Mouse (Mus musculus): Measurements from ENCODE around the gene Unkl. TPM values are rescaled to one million over a fixed set of nuclear protein-coding genes. Genes with fewer than 3 reads are reported as not detected.
"Not testable (repeated sequence)": the region's sequence is repeated elsewhere in the genome, so short reads cannot be mapped to it uniquely, and the experiment has no call there.

Unkl gene
- polyA plus RNA-seq, 1 experiment from 2014 or later: 6.1 TPM

GRCm38 (mm10) chr17:25224586-25225222, 36.5 kb downstream of the Unkl start:
- Histone ChIP-seq H3K9me3 (replicated peaks; ENCODE audit: control insufficient read depth, low read length) (no peaks in the 10 kb centered on the region), H3K36me3 (ENCODE audit: control insufficient read depth, insufficient read depth) (peaks cover 6% of the 10 kb centered on the region; the same call in 1 of the 2 replicates), H3K27me3 (ENCODE audit: control insufficient read depth, insufficient read depth, low read length) (no peaks in the 10 kb centered on the region), H3K27ac (ENCODE audit: low read length) (peak overlapping the region; percentile 67), H3K4me2 (ENCODE audit: low read depth, low read length) (no peak overlapping the region; the same call in 1 of the 2 replicates), H3K4me3 (ENCODE audit: low read length) (no peak overlapping the region), H3K4me1 (ENCODE audit: control insufficient read depth, insufficient read depth, low read length) (0 out of 2 replicates have a peak, but pooled peaks cover 3% of the 10 kb centered on the region), H3K9ac (ENCODE audit: low read length) (no peak overlapping the region)
- ATAC-seq (replicated peaks; ENCODE audit: extremely low read depth, insufficient read depth, low FRiP score): no peak
- WGBS: 82% methylated on average over 7 of the region's 7 CpGs

GRCm38 (mm10) chr17:25225659-25226058, 37.5 kb downstream of the Unkl start:
- Histone ChIP-seq H3K27me3 (ENCODE audit: control insufficient read depth, insufficient read depth, low read length) (no peaks in the 10 kb centered on the region), H3K27ac (ENCODE audit: low read length) (no peak overlapping the region), H3K4me2 (ENCODE audit: low read depth, low read length) (no peak overlapping the region), H3K9ac (ENCODE audit: low read length) (no peak overlapping the region), H3K4me1 (ENCODE audit: control insufficient read depth, insufficient read depth, low read length) (0 out of 2 replicates have a peak, but pooled peaks cover 3% of the 10 kb centered on the region), H3K4me3 (ENCODE audit: low read length) (no peak overlapping the region), H3K9me3 (replicated peaks; ENCODE audit: control insufficient read depth, low read length) (no peaks in the 10 kb centered on the region), H3K36me3 (ENCODE audit: control insufficient read depth, insufficient read depth) (peaks cover 10% of the 10 kb centered on the region)
- no peak for ATAC-seq (replicated peaks; ENCODE audit: extremely low read depth, insufficient read depth, low FRiP score)
- WGBS: 84% methylated on average over 4 of the region's 4 CpGs

GRCm38 (mm10) chr17:25227991-25228390, 39.8 kb downstream of the Unkl start:
- Histone ChIP-seq H3K4me2 (ENCODE audit: low read depth, low read length) (no peak overlapping the region), H3K27me3 (ENCODE audit: control insufficient read depth, insufficient read depth, low read length) (no peaks in the 10 kb centered on the region), H3K27ac (ENCODE audit: low read length) (no peak overlapping the region), H3K36me3 (ENCODE audit: control insufficient read depth, insufficient read depth) (peaks cover 19% of the 10 kb centered on the region), H3K4me1 (ENCODE audit: control insufficient read depth, insufficient read depth, low read length) (no peaks in the 10 kb centered on the region), H3K4me3 (ENCODE audit: low read length) (no peak overlapping the region), H3K9ac (ENCODE audit: low read length) (no peak overlapping the region), H3K9me3 (replicated peaks; ENCODE audit: control insufficient read depth, low read length) (no peaks in the 10 kb centered on the region)
- 79% methylated on average over 5 of the region's 5 CpGs for WGBS
- ATAC-seq (replicated peaks; ENCODE audit: extremely low read depth, insufficient read depth, low FRiP score): no peak

- H3K36me3 ChIP-seq (ENCODE audit: control insufficient read depth, insufficient read depth): peaks cover 20% of the 10 kb centered on the region
- H3K4me1 ChIP-seq (ENCODE audit: control insufficient read depth, insufficient read depth, low read length); H3K27ac ChIP-seq (ENCODE audit: low read length); H3K9ac ChIP-seq (ENCODE audit: low read length); H3K4me2 ChIP-seq (ENCODE audit: low read depth, low read length); H3K27me3 ChIP-seq (ENCODE audit: control insufficient read depth, insufficient read depth, low read length); H3K9me3 ChIP-seq (replicated peaks; ENCODE audit: control insufficient read depth, low read length); H3K4me3 ChIP-seq (ENCODE audit: low read length): not testable (repeated sequence)
- peak; percentile 62; the same call in 1 of the 2 replicates for ATAC-seq (replicated peaks; ENCODE audit: extremely low read depth, insufficient read depth, low FRiP score)
- 69% methylated on average over 15 of the region's 17 CpGs for WGBS
Observed at GRCm38 (mm10) chr17:25230014-25230655, 41.9 kb downstream of the Unkl start.

- ATAC-seq (replicated peaks; ENCODE audit: extremely low read depth, insufficient read depth, low FRiP score): no peak
- H3K4me1 ChIP-seq (ENCODE audit: control insufficient read depth, insufficient read depth, low read length): no peaks in the 10 kb centered on the region
- 82% methylated on average over 3 of the region's 3 CpGs for WGBS
- H3K9ac ChIP-seq (ENCODE audit: low read length): no peak overlapping the region
- H3K4me3 ChIP-seq (ENCODE audit: low read length): no peak overlapping the region
- no peaks in the 10 kb centered on the region for H3K27me3 ChIP-seq (ENCODE audit: control insufficient read depth, insufficient read depth, low read length)
- H3K4me2 ChIP-seq (ENCODE audit: low read depth, low read length): no peak overlapping the region
- H3K36me3 ChIP-seq (ENCODE audit: control insufficient read depth, insufficient read depth): peaks cover 25% of the 10 kb centered on the region
- H3K27ac ChIP-seq (ENCODE audit: low read length): no peak overlapping the region
- H3K9me3 ChIP-seq (replicated peaks; ENCODE audit: control insufficient read depth, low read length): no peaks in the 10 kb centered on the region
Observed at GRCm38 (mm10) chr17:25230700-25231099, 42.5 kb downstream of the Unkl start.

GRCm38 (mm10) chr17:25231621-25232020, 43.4 kb downstream of the Unkl start:
- not testable (repeated sequence) for H3K9me3 ChIP-seq (replicated peaks; ENCODE audit: control insufficient read depth, low read length); H3K4me1 ChIP-seq (ENCODE audit: control insufficient read depth, insufficient read depth, low read length); H3K27ac ChIP-seq (ENCODE audit: low read length); H3K27me3 ChIP-seq (ENCODE audit: control insufficient read depth, insufficient read depth, low read length); H3K9ac ChIP-seq (ENCODE audit: low read length); H3K4me3 ChIP-seq (ENCODE audit: low read length); H3K4me2 ChIP-seq (ENCODE audit: low read depth, low read length)
- peaks cover 27% of the 10 kb centered on the region for H3K36me3 ChIP-seq (ENCODE audit: control insufficient read depth, insufficient read depth)
- ATAC-seq (replicated peaks; ENCODE audit: extremely low read depth, insufficient read depth, low FRiP score): 0 out of 2 replicates have a peak, but pooled peaks have one; percentile 12
- 94% methylated on average over 5 of the region's 11 CpGs for WGBS

- Histone ChIP-seq H3K36me3 (ENCODE audit: control insufficient read depth, insufficient read depth) (peaks cover 17% of the 10 kb centered on the region), H3K4me1 (ENCODE audit: control insufficient read depth, insufficient read depth, low read length) (peaks cover 6% of the 10 kb centered on the region), H3K9ac (ENCODE audit: low read length) (no peak overlapping the region), H3K4me3 (ENCODE audit: low read length) (no peak overlapping the region), H3K27me3 (ENCODE audit: control insufficient read depth, insufficient read depth, low read length) (no peaks in the 10 kb centered on the region), H3K27ac (ENCODE audit: low read length) (no peak overlapping the region), H3K9me3 (replicated peaks; ENCODE audit: control insufficient read depth, low read length) (no peaks in the 10 kb centered on the region), H3K4me2 (ENCODE audit: low read depth, low read length) (no peak overlapping the region)
- 77% methylated on average over 9 of the region's 9 CpGs for WGBS
- no peak for ATAC-seq (replicated peaks; ENCODE audit: extremely low read depth, insufficient read depth, low FRiP score)
Observed at GRCm38 (mm10) chr17:25235635-25236034, 47.4 kb downstream of the Unkl start.

- Histone ChIP-seq H3K4me2 (ENCODE audit: low read depth, low read length) (peak within 1 kb of the TSS; percentile 98), H3K4me1 (ENCODE audit: control insufficient read depth, insufficient read depth, low read length) (peaks cover 14% of the 10 kb centered on the region), H3K36me3 (ENCODE audit: control insufficient read depth, insufficient read depth) (peaks cover 25% of the 10 kb centered on the region), H3K27me3 (ENCODE audit: control insufficient read depth, insufficient read depth, low read length) (no peaks in the 10 kb centered on the region), H3K4me3 (ENCODE audit: low read length) (peak within 1 kb of the TSS; percentile 90), H3K27ac (ENCODE audit: low read length) (peak within 1 kb of the TSS; percentile 83), H3K9ac (ENCODE audit: low read length) (peak within 1 kb of the TSS; percentile 84), H3K9me3 (replicated peaks; ENCODE audit: control insufficient read depth, low read length) (no peaks in the 10 kb centered on the region)
- under 1% methylated on average over 80 of the region's 80 CpGs for WGBS
- peak; percentile 82 for ATAC-seq (replicated peaks; ENCODE audit: extremely low read depth, insufficient read depth, low FRiP score)
Observed at GRCm38 (mm10) chr17:25239695-25240636, 51.8 kb downstream of the Unkl start, which contains the start of the genes Gnptg and Tsr3. TSS of gene Gnptg (minus strand) at chr17:25240124. TSS of gene Tsr3 (plus strand) at chr17:25240170.
